Mouse (Mus musculus): ENCODE data around the gene Adarb2. TPM values are rescaled to one million over a fixed set of nuclear protein-coding genes. Genes with fewer than 3 reads are reported as not detected.

Adarb2 gene
- polyA plus RNA-seq, 1 experiment, result not detected

GRCm38 (mm10) chr13:8525748-8526631, 323.3 kb downstream of the Adarb2 start:
- 87% methylated on average over 9 of the region's 9 CpGs for WGBS
- TF ChIP-seq CTCF (IDR thresholded peaks at IDR 0.05; ENCODE audit: control insufficient read depth, insufficient read depth, low read length), result no peak
- no peak for TF ChIP-seq POLR2A (IDR thresholded peaks at IDR 0.05; ENCODE audit: borderline replicate concordance, control insufficient read depth, low read depth, low read length)
- Histone ChIP-seq H3K4me1 (ENCODE audit: control insufficient read depth, insufficient read depth, low read length) (no peaks in the 10 kb centered on the region), H3K4me3 (replicated peaks; ENCODE audit: control insufficient read depth, low read depth, low read length) (no peak overlapping the region), H3K27ac (ENCODE audit: control insufficient read depth, insufficient read depth, low read depth, low read length, poor library complexity) (no peak overlapping the region)

- 88% methylated on average over 9 of the region's 9 CpGs for WGBS
- H3K4me3 ChIP-seq (replicated peaks; ENCODE audit: control insufficient read depth, low read depth, low read length), result no peak overlapping the region
These were observed 331.8 kb downstream of the Adarb2 start for GRCm38 (mm10) chr13:8534265-8535113.

GRCm38 (mm10) chr13:8538481-8538880, 335.8 kb downstream of the Adarb2 start:
- Histone ChIP-seq H3K4me1 (ENCODE audit: control insufficient read depth, insufficient read depth, low read length) (no peaks in the 10 kb centered on the region), H3K27ac (ENCODE audit: control insufficient read depth, insufficient read depth, low read depth, low read length, poor library complexity) (no peak overlapping the region), H3K4me3 (replicated peaks; ENCODE audit: control insufficient read depth, low read depth, low read length) (no peak overlapping the region)
- TF ChIP-seq POLR2A (IDR thresholded peaks at IDR 0.05; ENCODE audit: borderline replicate concordance, control insufficient read depth, low read depth, low read length) (no peak), CTCF (IDR thresholded peaks at IDR 0.05; ENCODE audit: control insufficient read depth, insufficient read depth, low read length) (no peak)
- 82% methylated on average over 2 of the region's 2 CpGs for WGBS

More at GRCm38 (mm10) chr13:8534265-8535113, 331.8 kb downstream of the Adarb2 start:
- H3K27ac ChIP-seq (ENCODE audit: control insufficient read depth, insufficient read depth, low read depth, low read length, poor library complexity), result no peak overlapping the region
- TF ChIP-seq POLR2A (IDR thresholded peaks at IDR 0.05; ENCODE audit: borderline replicate concordance, control insufficient read depth, low read depth, low read length) (no peak), CTCF (IDR thresholded peaks at IDR 0.05; ENCODE audit: control insufficient read depth, insufficient read depth, low read length) (no peak)
- H3K4me1 ChIP-seq (ENCODE audit: control insufficient read depth, insufficient read depth, low read length), result no peaks in the 10 kb centered on the region

- no peaks in the 10 kb centered on the region for H3K4me1 ChIP-seq (ENCODE audit: control insufficient read depth, insufficient read depth, low read length)
- no peak overlapping the region for H3K4me3 ChIP-seq (replicated peaks; ENCODE audit: control insufficient read depth, low read depth, low read length)
- no peak for TF ChIP-seq CTCF (IDR thresholded peaks at IDR 0.05; ENCODE audit: control insufficient read depth, insufficient read depth, low read length)
- no peak for TF ChIP-seq POLR2A (IDR thresholded peaks at IDR 0.05; ENCODE audit: borderline replicate concordance, control insufficient read depth, low read depth, low read length)
- 76% methylated on average over 10 of the region's 10 CpGs for WGBS
- H3K27ac ChIP-seq (ENCODE audit: control insufficient read depth, insufficient read depth, low read depth, low read length, poor library complexity), result no peak overlapping the region
These were observed 336.2 kb downstream of the Adarb2 start for GRCm38 (mm10) chr13:8538896-8539295.

GRCm38 (mm10) chr13:8542684-8543083, 340.0 kb downstream of the Adarb2 start:
- no peak overlapping the region for H3K4me3 ChIP-seq (replicated peaks; ENCODE audit: control insufficient read depth, low read depth, low read length)
- H3K4me1 ChIP-seq (ENCODE audit: control insufficient read depth, insufficient read depth, low read length), result no peaks in the 10 kb centered on the region
- WGBS, result 54% methylated on average over 2 of the region's 2 CpGs
- TF ChIP-seq CTCF (IDR thresholded peaks at IDR 0.05; ENCODE audit: control insufficient read depth, insufficient read depth, low read length), result no peak
- TF ChIP-seq POLR2A (IDR thresholded peaks at IDR 0.05; ENCODE audit: borderline replicate concordance, control insufficient read depth, low read depth, low read length), result no peak
- H3K27ac ChIP-seq (ENCODE audit: control insufficient read depth, insufficient read depth, low read depth, low read length, poor library complexity), result no peak overlapping the region

- TF ChIP-seq POLR2A (IDR thresholded peaks at IDR 0.05; ENCODE audit: borderline replicate concordance, control insufficient read depth, low read depth, low read length) (no peak), CTCF (IDR thresholded peaks at IDR 0.05; ENCODE audit: control insufficient read depth, insufficient read depth, low read length) (no peak)
- WGBS, result 53% methylated on average over 2 of the region's 2 CpGs
- H3K4me3 ChIP-seq (replicated peaks; ENCODE audit: control insufficient read depth, low read depth, low read length), result no peak overlapping the region
These were observed 349.6 kb downstream of the Adarb2 start for GRCm38 (mm10) chr13:8552242-8552641.

GRCm38 (mm10) chr13:8557784-8558183, 355.1 kb downstream of the Adarb2 start:
- WGBS, result 80% methylated on average over 4 of the region's 4 CpGs
- no peak overlapping the region for H3K4me3 ChIP-seq (replicated peaks; ENCODE audit: control insufficient read depth, low read depth, low read length)
- TF ChIP-seq POLR2A (IDR thresholded peaks at IDR 0.05; ENCODE audit: borderline replicate concordance, control insufficient read depth, low read depth, low read length), result no peak
- no peak for TF ChIP-seq CTCF (IDR thresholded peaks at IDR 0.05; ENCODE audit: control insufficient read depth, insufficient read depth, low read length)
- H3K4me1 ChIP-seq (ENCODE audit: control insufficient read depth, insufficient read depth, low read length), result no peaks in the 10 kb centered on the region
- no peak overlapping the region for H3K27ac ChIP-seq (ENCODE audit: control insufficient read depth, insufficient read depth, low read depth, low read length, poor library complexity)

More at GRCm38 (mm10) chr13:8552242-8552641, 349.6 kb downstream of the Adarb2 start:
- Histone ChIP-seq H3K4me1 (ENCODE audit: control insufficient read depth, insufficient read depth, low read length) (no peaks in the 10 kb centered on the region), H3K27ac (ENCODE audit: control insufficient read depth, insufficient read depth, low read depth, low read length, poor library complexity) (no peak overlapping the region)

- TF ChIP-seq CTCF (IDR thresholded peaks at IDR 0.05; ENCODE audit: control insufficient read depth, insufficient read depth, low read length) (no peak), POLR2A (IDR thresholded peaks at IDR 0.05; ENCODE audit: borderline replicate concordance, control insufficient read depth, low read depth, low read length) (no peak)
- Histone ChIP-seq H3K4me1 (ENCODE audit: control insufficient read depth, insufficient read depth, low read length) (no peaks in the 10 kb centered on the region), H3K27ac (ENCODE audit: control insufficient read depth, insufficient read depth, low read depth, low read length, poor library complexity) (no peak overlapping the region), H3K4me3 (replicated peaks; ENCODE audit: control insufficient read depth, low read depth, low read length) (no peak overlapping the region)
These were observed 357.8 kb downstream of the Adarb2 start for GRCm38 (mm10) chr13:8560485-8560884.
